ENCODE assay signal across 16 mouse cellular contexts in the genomic region with DNA sequence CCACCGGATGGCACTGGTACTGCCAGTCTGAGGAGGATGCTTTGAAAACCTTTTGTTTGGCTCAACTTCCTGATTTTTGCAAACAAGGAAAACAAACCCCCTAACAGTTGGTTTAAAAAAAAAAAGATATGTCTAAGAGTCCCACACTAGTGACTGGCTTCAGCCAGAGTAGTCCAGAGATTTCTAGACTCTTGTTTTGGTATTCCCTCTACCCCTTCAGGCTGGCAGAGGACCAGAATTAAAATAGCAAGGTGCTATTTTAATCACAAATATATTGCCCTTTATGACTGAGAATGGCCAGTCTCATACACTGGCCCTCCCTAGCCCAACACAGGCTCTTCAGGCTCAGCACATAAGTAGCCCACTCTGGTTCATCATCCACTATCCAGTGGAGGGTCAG. TPM values are rescaled to one million over a fixed set of nuclear protein-coding genes. Genes with fewer than 3 reads are reported as not detected.
A peak's percentile ranks its signal among the peaks of the same experiment; 100 is the strongest.
DNase-seq lines count a peak whose midpoint lies in the region; ATAC-seq and TF ChIP-seq lines count a peak whose summit lies in the region.
"Had no signal": no experiment of that assay in that cellular context is flagged by ENCODE, and none has a peak within 500 bp of the region (broad histone marks: within the 10 kb centered on the region; RNA-seq: fewer than 3 reads in every experiment).

No protein-coding gene starts in this region.

- H3K9me3 ChIP-seq in forebrain, postnatal 0 days (ENCODE audit: low read length), result no peaks in the 10 kb centered on the region
- no peaks in the 10 kb centered on the region for H3K9me3 ChIP-seq in forebrain, embryonic 15.5 days
- no peaks in the 10 kb centered on the region for H3K9me3 ChIP-seq in heart, postnatal 0 days (replicated peaks; ENCODE audit: control insufficient read depth, low read length)
- H3K9me3 ChIP-seq in heart, embryonic 10.5 days, result no peaks in the 10 kb centered on the region
- H3K9me3 ChIP-seq in kidney, embryonic 15.5 days (replicated peaks), result no peaks in the 10 kb centered on the region
- H3K9me3 ChIP-seq in neural tube, embryonic 14.5 days (ENCODE audit: control insufficient read depth, low read length), result no peaks in the 10 kb centered on the region
- H3K9me3 ChIP-seq: embryonic facial prominence, embryonic 12.5 days; forebrain, embryonic 13.5 days; lung, embryonic 15.5 days; neural tube, embryonic 13.5 days had no signal

- no peak for TF ChIP-seq EP300 in heart, postnatal 0 days (IDR thresholded peaks at IDR 0.05; ENCODE audit: low read depth)

- H3K36me3 ChIP-seq in forebrain, postnatal 0 days (ENCODE audit: insufficient read depth), result no peaks in the 10 kb centered on the region
- H3K36me3 ChIP-seq in forebrain, embryonic 15.5 days, result no peaks in the 10 kb centered on the region
- H3K36me3 ChIP-seq in heart, postnatal 0 days (replicated peaks; ENCODE audit: control insufficient read depth, insufficient read depth, low read length), result no peaks in the 10 kb centered on the region
- no peaks in the 10 kb centered on the region for H3K36me3 ChIP-seq in heart, embryonic 10.5 days
- no peaks in the 10 kb centered on the region for H3K36me3 ChIP-seq in kidney, embryonic 15.5 days
- no peaks in the 10 kb centered on the region for H3K36me3 ChIP-seq in neural tube, embryonic 14.5 days (ENCODE audit: control insufficient read depth, insufficient read depth, low read length)
- H3K36me3 ChIP-seq: embryonic facial prominence, embryonic 12.5 days; lung, embryonic 15.5 days; neural tube, embryonic 13.5 days had no signal

- ATAC-seq in forebrain, postnatal 0 days, result peak; percentile 5; the same call in 1 of the 2 replicates
- no peak for ATAC-seq in forebrain, embryonic 15.5 days (replicated peaks)
- ATAC-seq in heart, postnatal 0 days (ENCODE audit: insufficient read depth, low read depth), result peak; percentile 67
- ATAC-seq in kidney, embryonic 15.5 days (replicated peaks; ENCODE audit: low FRiP score), result no peak
- no peak for ATAC-seq in neural tube, embryonic 14.5 days (ENCODE audit: low read depth)
- ATAC-seq: forebrain, embryonic 13.5 days; inflammation-experienced regulatory T-cells, adult 6 months had no signal

- no peak for TF ChIP-seq CTCF in forebrain, postnatal 0 days (IDR thresholded peaks at IDR 0.05; ENCODE audit: low read depth)
- no peak for TF ChIP-seq CTCF in heart, postnatal 0 days (IDR thresholded peaks at IDR 0.05; ENCODE audit: low read depth)

- H3K9ac ChIP-seq in forebrain, postnatal 0 days, result no peak overlapping the region
- H3K9ac ChIP-seq in forebrain, embryonic 15.5 days (replicated peaks), result no peak overlapping the region
- H3K9ac ChIP-seq in heart, postnatal 0 days (replicated peaks; ENCODE audit: low read depth, low read length), result no peak overlapping the region
- no peak overlapping the region for H3K9ac ChIP-seq in kidney, embryonic 15.5 days
- H3K9ac ChIP-seq in neural tube, embryonic 14.5 days (replicated peaks; ENCODE audit: low read depth, low read length), result no peak overlapping the region
- H3K9ac ChIP-seq: embryonic facial prominence, embryonic 12.5 days; forebrain, embryonic 13.5 days; liver, embryonic 14.5 days; lung, embryonic 15.5 days; neural tube, embryonic 13.5 days had no signal

- no peak for DNase-seq in forebrain, postnatal 0 days
- DNase-seq in heart, postnatal 0 days (ENCODE audit: low spot score), result peak; percentile 56
- no peak for DNase-seq in heart, embryonic 10.5 days (ENCODE audit: low spot score)
- no peak for DNase-seq in kidney, postnatal 10 days
- no peak for DNase-seq in neural tube, embryonic 10.5 days (ENCODE audit: extremely low spot score, low spot score)
- DNase-seq: spleen, adult 18-20 months had no signal

- peaks cover 6% of the 10 kb centered on the region; the same call in 1 of the 2 replicates for H3K4me1 ChIP-seq in forebrain, postnatal 0 days (ENCODE audit: insufficient read depth)
- 0 out of 2 replicates have a peak, but pooled peaks cover 3% of the 10 kb centered on the region for H3K4me1 ChIP-seq in forebrain, embryonic 15.5 days
- peaks cover 17% of the 10 kb centered on the region for H3K4me1 ChIP-seq in heart, postnatal 0 days (ENCODE audit: control insufficient read depth, insufficient read depth)
- H3K4me1 ChIP-seq in heart, embryonic 10.5 days, result peaks cover 14% of the 10 kb centered on the region; the same call in 1 of the 2 replicates
- H3K4me1 ChIP-seq in kidney, embryonic 15.5 days, result peaks cover 30% of the 10 kb centered on the region
- peaks cover 9% of the 10 kb centered on the region; the same call in 1 of the 2 replicates for H3K4me1 ChIP-seq in neural tube, embryonic 14.5 days (ENCODE audit: control insufficient read depth, insufficient read depth, low read length)

- H3K27me3 ChIP-seq in forebrain, postnatal 0 days (ENCODE audit: insufficient read depth, low read length), result no peaks in the 10 kb centered on the region
- H3K27me3 ChIP-seq in forebrain, embryonic 15.5 days, result no peaks in the 10 kb centered on the region
- H3K27me3 ChIP-seq in heart, postnatal 0 days (ENCODE audit: control insufficient read depth, insufficient read depth, low read length), result no peaks in the 10 kb centered on the region
- H3K27me3 ChIP-seq in heart, embryonic 10.5 days (ENCODE audit: insufficient read depth, poor library complexity, severe bottlenecking), result no peaks in the 10 kb centered on the region
- no peaks in the 10 kb centered on the region for H3K27me3 ChIP-seq in kidney, embryonic 15.5 days
- no peaks in the 10 kb centered on the region for H3K27me3 ChIP-seq in neural tube, embryonic 14.5 days (ENCODE audit: control insufficient read depth, insufficient read depth, low read length)
- H3K27me3 ChIP-seq: embryonic facial prominence, embryonic 12.5 days; forebrain, embryonic 13.5 days; lung, embryonic 15.5 days; neural tube, embryonic 13.5 days had no signal

- peak overlapping the region; percentile 37 for H3K27ac ChIP-seq in forebrain, postnatal 0 days (ENCODE audit: low read depth, low read length)
- no peak overlapping the region for H3K27ac ChIP-seq in forebrain, embryonic 15.5 days (replicated peaks)
- peak overlapping the region; percentile 67 for H3K27ac ChIP-seq in heart, postnatal 0 days (ENCODE audit: low read depth)
- H3K27ac ChIP-seq in heart, embryonic 10.5 days, result no peak overlapping the region
- peak overlapping the region; percentile 85 for H3K27ac ChIP-seq in kidney, embryonic 15.5 days
- H3K27ac ChIP-seq in neural tube, embryonic 14.5 days (ENCODE audit: low read depth, low read length), result 0 out of 2 replicates have a peak overlapping the region, but pooled peaks have one; percentile 28
- H3K27ac ChIP-seq: embryonic facial prominence, embryonic 12.5 days; forebrain, embryonic 13.5 days; liver, embryonic 14.5 days; neural tube, embryonic 13.5 days had no signal

- no peak overlapping the region for H3K4me3 ChIP-seq in forebrain, postnatal 0 days (ENCODE audit: low read depth, low read length)
- no peak overlapping the region for H3K4me3 ChIP-seq in forebrain, embryonic 15.5 days
- no peak overlapping the region for H3K4me3 ChIP-seq in heart, postnatal 0 days (ENCODE audit: low read depth, low read length)
- no peak overlapping the region for H3K4me3 ChIP-seq in heart, embryonic 10.5 days
- no peak overlapping the region for H3K4me3 ChIP-seq in kidney, embryonic 15.5 days (replicated peaks)
- no peak overlapping the region for H3K4me3 ChIP-seq in neural tube, embryonic 14.5 days (ENCODE audit: low read depth, low read length)
- H3K4me3 ChIP-seq: embryonic facial prominence, embryonic 12.5 days; erythroblast, embryonic 14.5 days; forebrain, embryonic 13.5 days; lung, embryonic 15.5 days; neural tube, embryonic 13.5 days had no signal

- no peak overlapping the region for H3K4me2 ChIP-seq in forebrain, postnatal 0 days (ENCODE audit: low read depth)
- no peak overlapping the region for H3K4me2 ChIP-seq in forebrain, embryonic 15.5 days (replicated peaks)
- H3K4me2 ChIP-seq in heart, postnatal 0 days (ENCODE audit: low read depth, low read length), result no peak overlapping the region
- H3K4me2 ChIP-seq in kidney, embryonic 15.5 days, result no peak overlapping the region
- no peak overlapping the region for H3K4me2 ChIP-seq in neural tube, embryonic 14.5 days (ENCODE audit: low read depth, low read length)
- H3K4me2 ChIP-seq: embryonic facial prominence, embryonic 12.5 days; forebrain, embryonic 13.5 days; lung, embryonic 15.5 days; neural tube, embryonic 13.5 days had no signal

- WGBS in forebrain, postnatal 0 days, result 59% methylated on average over 1 of the region's 1 CpGs
- 69% methylated on average over 1 of the region's 1 CpGs for WGBS in forebrain, embryonic 15.5 days
- 42% methylated on average over 1 of the region's 1 CpGs for WGBS in heart, postnatal 0 days
- WGBS in heart, embryonic 10.5 days, result 74% methylated on average over 1 of the region's 1 CpGs
- 45% methylated on average over 1 of the region's 1 CpGs for WGBS in kidney, embryonic 15.5 days
- 72% methylated on average over 1 of the region's 1 CpGs for WGBS in neural tube, embryonic 14.5 days

RNA-seq across cellular contexts. Expression of gene Cript, which starts 30.3 kb away (rescaled TPM):
- total RNA-seq in forebrain, postnatal 0 days (2014; rRNA removed), result 82.7 and 109 TPM in 2 replicates
- polyA plus RNA-seq in forebrain, postnatal 0 days (2015; fragmentation: Nextera tagmentation; extraction: Ambion mirVana), result 215 and 249 TPM in 2 replicates
- 228 and 240 TPM in 2 replicates for polyA plus RNA-seq in forebrain, embryonic 15.5 days (2015; fragmentation: Nextera tagmentation; extraction: Ambion mirVana)
- 34.7 and 40.0 TPM in 2 replicates for total RNA-seq in heart, postnatal 0 days (2014; rRNA removed; ENCODE audit: low replicate concordance)
- polyA plus RNA-seq in heart, postnatal 0 days (2015; fragmentation: Nextera tagmentation; extraction: Ambion mirVana), result 116 and 124 TPM in 2 replicates
- polyA plus RNA-seq in heart, embryonic 10.5 days (2016; fragmentation: Nextera tagmentation; extraction: Ambion mirVana), result 113 and 115 TPM in 2 replicates
- 136 and 147 TPM in 2 replicates for polyA plus RNA-seq in kidney, embryonic 15.5 days (2015; fragmentation: Nextera tagmentation; extraction: Ambion mirVana)
- polyA plus RNA-seq in neural tube, embryonic 14.5 days (2014; fragmentation: Nextera tagmentation; extraction: Ambion mirVana), result 217 and 236 TPM in 2 replicates

RNA-seq across cellular contexts. Expression of gene Pigf, which starts 30.5 kb away (rescaled TPM):
- 18.2 and 19.1 TPM in 2 replicates for total RNA-seq in forebrain, postnatal 0 days (2014; rRNA removed)
- polyA plus RNA-seq in forebrain, postnatal 0 days (2015; fragmentation: Nextera tagmentation; extraction: Ambion mirVana), result 28.7 and 34.0 TPM in 2 replicates
- polyA plus RNA-seq in forebrain, embryonic 15.5 days (2015; fragmentation: Nextera tagmentation; extraction: Ambion mirVana), result 30.2 and 33.0 TPM in 2 replicates
- total RNA-seq in heart, postnatal 0 days (2014; rRNA removed; ENCODE audit: low replicate concordance), result 5.0 and 10.1 TPM in 2 replicates
- polyA plus RNA-seq in heart, postnatal 0 days (2015; fragmentation: Nextera tagmentation; extraction: Ambion mirVana), result 9.0 and 12.2 TPM in 2 replicates
- 25.5 and 32.2 TPM in 2 replicates for polyA plus RNA-seq in heart, embryonic 10.5 days (2016; fragmentation: Nextera tagmentation; extraction: Ambion mirVana)
- 39.2 and 46.7 TPM in 2 replicates for polyA plus RNA-seq in kidney, embryonic 15.5 days (2015; fragmentation: Nextera tagmentation; extraction: Ambion mirVana)
- polyA plus RNA-seq in neural tube, embryonic 14.5 days (2014; fragmentation: Nextera tagmentation; extraction: Ambion mirVana), result 34.4 and 38.7 TPM in 2 replicates

RNA-seq across cellular contexts. Expression of gene Socs5, which starts 51.8 kb away (rescaled TPM):
- 17.0 and 20.2 TPM in 2 replicates for total RNA-seq in forebrain, postnatal 0 days (2014; rRNA removed)
- polyA plus RNA-seq in forebrain, postnatal 0 days (2015; fragmentation: Nextera tagmentation; extraction: Ambion mirVana), result 9.0 and 11.8 TPM in 2 replicates
- 11.0 and 12.0 TPM in 2 replicates for polyA plus RNA-seq in forebrain, embryonic 15.5 days (2015; fragmentation: Nextera tagmentation; extraction: Ambion mirVana)
- total RNA-seq in heart, postnatal 0 days (2014; rRNA removed; ENCODE audit: low replicate concordance), result 11.4 and 17.7 TPM in 2 replicates
- 7.3 and 7.9 TPM in 2 replicates for polyA plus RNA-seq in heart, postnatal 0 days (2015; fragmentation: Nextera tagmentation; extraction: Ambion mirVana)
- 9.4 and 11.0 TPM in 2 replicates for polyA plus RNA-seq in heart, embryonic 10.5 days (2016; fragmentation: Nextera tagmentation; extraction: Ambion mirVana)
- 14.9 and 17.0 TPM in 2 replicates for polyA plus RNA-seq in kidney, embryonic 15.5 days (2015; fragmentation: Nextera tagmentation; extraction: Ambion mirVana)
- 23.0 and 25.2 TPM in 2 replicates for polyA plus RNA-seq in neural tube, embryonic 14.5 days (2014; fragmentation: Nextera tagmentation; extraction: Ambion mirVana)

Comparison
In these comparisons a context has a peak if more than half of its experiments do, and no peak if none do; other contexts are left out.
1. ATAC-seq: peak in forebrain, postnatal 0 days (single experiment) and heart, postnatal 0 days (single experiment); none in forebrain, embryonic 15.5 days (single experiment), kidney, embryonic 15.5 days (single experiment) and neural tube, embryonic 14.5 days (single experiment).
2. H3K27ac ChIP-seq: peak in forebrain, postnatal 0 days (single experiment), heart, postnatal 0 days (single experiment), kidney, embryonic 15.5 days (single experiment) and neural tube, embryonic 14.5 days (single experiment); none in forebrain, embryonic 15.5 days (single experiment) and heart, embryonic 10.5 days (single experiment).